Mouse (Mus musculus) heart, embryonic 14.5 days (tissue): ENCODE results near the gene Dgkd. TPM values are rescaled to one million over a fixed set of nuclear protein-coding genes. Genes with fewer than 3 reads are reported as not detected.
"Not testable (repeated sequence)": the region's sequence is repeated elsewhere in the genome, so short reads cannot be mapped to it uniquely, and the experiment has no call there.

Source experiments
- ATAC-seq: fragments of 200-750 bp; cut with Nextera tagmentation; 2 replicates; pipeline ENCODE4 v1.8.0; 2017; ENCODE audit warnings: low read depth, moderate TSS enrichment; ENCODE audit not compliant: insufficient number of reproducible peaks, insufficient read depth, low FRiP score
- H3K27ac ChIP-seq, 2 experiments: fragments of 200-500 bp in 1 of 2; fragments of 300-500 bp in 1 of 2; sonication (generic) in 1 of 2; replicated peaks in 1 of 2; 2 replicates each; pipeline ENCODE4 v1.5.1; 2012 to 2014; ENCODE audit warnings: low read depth in 2 of 2, low read length in 2 of 2, control low read depth in 1 of 2, mild to moderate bottlenecking in 1 of 2, mixed read lengths in 1 of 2; ENCODE audit not compliant: control insufficient read depth in 1 of 2, insufficient read depth in 1 of 2
- H3K27me3 ChIP-seq: fragments of 300-500 bp; sonication (generic); 2 replicates; pipeline ENCODE4 v1.6.1; 2014; ENCODE audit warnings: mild to moderate bottlenecking, low read length, control low read depth; ENCODE audit not compliant: control insufficient read depth, insufficient read depth
- H3K36me3 ChIP-seq: fragments of 300-500 bp; sonication (generic); 2 replicates; pipeline ENCODE4 v1.6.1; 2014; ENCODE audit warnings: mild to moderate bottlenecking, control low read depth, low read length, mixed read lengths; ENCODE audit not compliant: control insufficient read depth, insufficient read depth
- H3K4me1 ChIP-seq, 2 experiments: fragments of 200-500 bp in 1 of 2; fragments of 300-500 bp in 1 of 2; sonication (generic) in 1 of 2; 2 replicates each; pipeline ENCODE4 v1.6.1; 2012 to 2014; ENCODE audit warnings: low read length in 2 of 2, control low read depth in 1 of 2, mixed read lengths in 1 of 2; ENCODE audit not compliant: control insufficient read depth in 2 of 2, insufficient read depth in 2 of 2
- H3K4me2 ChIP-seq: fragments of 300-500 bp; sonication (generic); 2 replicates; pipeline ENCODE4 v1.6.1; 2014; ENCODE audit warnings: mild to moderate bottlenecking, low read length
- H3K4me3 ChIP-seq, 2 experiments: fragments of 200-500 bp in 1 of 2; fragments of 300-500 bp in 1 of 2; sonication (generic) in 1 of 2; 2 replicates each; pipeline ENCODE4 v1.5.1; 2012 to 2014; ENCODE audit warnings: low read length in 2 of 2, mild to moderate bottlenecking in 2 of 2, control low read depth in 1 of 2, low read depth in 1 of 2, moderate library complexity in 1 of 2; ENCODE audit not compliant: control insufficient read depth in 1 of 2, insufficient read depth in 1 of 2
- H3K9ac ChIP-seq: fragments of 300-500 bp; sonication (generic); 2 replicates; pipeline ENCODE4 v1.6.1; 2014; ENCODE audit warnings: mild to moderate bottlenecking, low read length
- H3K9me3 ChIP-seq: fragments of 300-500 bp; sonication (generic); 2 replicates; pipeline ENCODE4 v1.6.1; 2016; ENCODE audit warnings: low read length, control low read depth; ENCODE audit not compliant: control insufficient read depth
- WGBS: fragments of 180-500 bp; shearing (Covaris S2); extraction: QIAGEN DNeasy Blood & Tissue Kit; methylation state at CpG from one replicate; pipeline ENCODE4 v1.1.7; 2014; 5-methylcytosine and 5-hydroxymethylcytosine counted together
- polyA plus RNA-seq: library from polyadenylated mRNA; unstranded; fragments of >200 nt; fragmentation: Nextera tagmentation; extraction: Ambion mirVana; gene quantifications from 2 replicates; pipeline ENCODE4 v1.2.1, GENCODE M21; 2014

Dgkd gene
- polyA plus RNA-seq, 1 experiment from 2014 or later, result 24.7 TPM

GRCm38 (mm10) chr1:87824420-87824995 lies 28.6 kb upstream of the Dgkd start:
- no peaks in the 10 kb centered on the region for H3K27me3 ChIP-seq
- no peak overlapping the region for H3K27ac ChIP-seq
- 88% methylated on average over 10 of the region's 10 CpGs for WGBS
- no peak overlapping the region for H3K4me2 ChIP-seq
- H3K36me3 ChIP-seq, result no peaks in the 10 kb centered on the region
- no peak overlapping the region for H3K4me3 ChIP-seq
- ATAC-seq, result no peak
- H3K9ac ChIP-seq, result no peak overlapping the region
- H3K9me3 ChIP-seq, result no peaks in the 10 kb centered on the region
- peaks cover 3 to 5% of the 10 kb centered on the region in 2 experiments; a peak in 3 of 4 replicates for H3K4me1 ChIP-seq

- Histone ChIP-seq H3K4me1 (peaks cover 5 to 8% of the 10 kb centered on the region in 2 experiments; a peak in 3 of 4 replicates), H3K27me3 (no peaks in the 10 kb centered on the region), H3K9ac (no peak overlapping the region), H3K9me3 (no peaks in the 10 kb centered on the region), H3K27ac (no peak overlapping the region), H3K4me2 (no peak overlapping the region), H3K36me3 (no peaks in the 10 kb centered on the region), H3K4me3 (no peak overlapping the region)
- 87% methylated on average over 5 of the region's 5 CpGs for WGBS
- no peak for ATAC-seq
Measured at GRCm38 (mm10) chr1:87825281-87825680, 27.8 kb upstream of the Dgkd start.

- Histone ChIP-seq H3K27me3 (no peaks in the 10 kb centered on the region), H3K4me2 (no peak overlapping the region), H3K4me3 (no peak overlapping the region), H3K4me1 (peaks cover 5 to 8% of the 10 kb centered on the region in 2 experiments; a peak in 3 of 4 replicates), H3K9ac (no peak overlapping the region), H3K36me3 (no peaks in the 10 kb centered on the region), H3K27ac (no peak overlapping the region), H3K9me3 (no peaks in the 10 kb centered on the region)
- no peak for ATAC-seq
- WGBS, result 86% methylated on average over 6 of the region's 6 CpGs
Measured at GRCm38 (mm10) chr1:87825991-87826390, 27.1 kb upstream of the Dgkd start.

GRCm38 (mm10) chr1:87826474-87826873 lies 26.6 kb upstream of the Dgkd start:
- H3K36me3 ChIP-seq, result no peaks in the 10 kb centered on the region
- peaks cover 5 to 8% of the 10 kb centered on the region in 2 experiments; a peak in 3 of 4 replicates for H3K4me1 ChIP-seq
- H3K4me2 ChIP-seq, result no peak overlapping the region
- H3K4me3 ChIP-seq, result no peak overlapping the region
- H3K27ac ChIP-seq, result no peak overlapping the region
- no peaks in the 10 kb centered on the region for H3K9me3 ChIP-seq
- H3K27me3 ChIP-seq, result no peaks in the 10 kb centered on the region
- no peak for ATAC-seq
- 59% methylated on average over 2 of the region's 2 CpGs for whole genome bisulfite sequencing
- H3K9ac ChIP-seq, result no peak overlapping the region

GRCm38 (mm10) chr1:87827476-87827875 lies 25.6 kb upstream of the Dgkd start:
- not testable (repeated sequence) for H3K36me3 ChIP-seq, H3K4me1 ChIP-seq, H3K27ac ChIP-seq, H3K9ac ChIP-seq, H3K4me2 ChIP-seq, H3K4me3 ChIP-seq, H3K27me3 ChIP-seq, H3K9me3 ChIP-seq, ATAC-seq
- 78% methylated on average over 1 of the region's 1 CpGs for WGBS

GRCm38 (mm10) chr1:87828185-87828584 lies 24.9 kb upstream of the Dgkd start:
- Histone ChIP-seq H3K4me3 (no peak overlapping the region), H3K36me3 (no peaks in the 10 kb centered on the region), H3K4me2 (no peak overlapping the region), H3K9me3 (no peaks in the 10 kb centered on the region), H3K27me3 (no peaks in the 10 kb centered on the region), H3K4me1 (peaks cover 5 to 8% of the 10 kb centered on the region in 2 experiments; a peak in 3 of 4 replicates), H3K9ac (no peak overlapping the region), H3K27ac (no peak overlapping the region)
- 52% methylated on average over 9 of the region's 9 CpGs for WGBS
- no peak for ATAC-seq

- no peak overlapping the region for H3K4me3 ChIP-seq
- no peaks in the 10 kb centered on the region for H3K36me3 ChIP-seq
- H3K27ac ChIP-seq, result no peak overlapping the region
- no peak overlapping the region for H3K9ac ChIP-seq
- 49% methylated on average over 7 of the region's 7 CpGs for WGBS
- no peaks in the 10 kb centered on the region for H3K9me3 ChIP-seq
- ATAC-seq, result no peak
- no peaks in the 10 kb centered on the region for H3K27me3 ChIP-seq
- H3K4me1 ChIP-seq, result peaks cover 5 to 8% of the 10 kb centered on the region in 2 experiments; a peak in 3 of 4 replicates
- H3K4me2 ChIP-seq, result no peak overlapping the region
Measured at GRCm38 (mm10) chr1:87828926-87829580, 24.0 kb upstream of the Dgkd start.
